Mouse (Mus musculus): ENCODE data around the gene Atp6v1d.

Atp6v1d gene

GRCm38 (mm10) chr12:78790791-78791190, 70.6 kb downstream of the Atp6v1d start:
- no peak for DNase-seq
